Comparison of ENCODE assay signal across 9 mouse cellular contexts in the genomic region with DNA sequence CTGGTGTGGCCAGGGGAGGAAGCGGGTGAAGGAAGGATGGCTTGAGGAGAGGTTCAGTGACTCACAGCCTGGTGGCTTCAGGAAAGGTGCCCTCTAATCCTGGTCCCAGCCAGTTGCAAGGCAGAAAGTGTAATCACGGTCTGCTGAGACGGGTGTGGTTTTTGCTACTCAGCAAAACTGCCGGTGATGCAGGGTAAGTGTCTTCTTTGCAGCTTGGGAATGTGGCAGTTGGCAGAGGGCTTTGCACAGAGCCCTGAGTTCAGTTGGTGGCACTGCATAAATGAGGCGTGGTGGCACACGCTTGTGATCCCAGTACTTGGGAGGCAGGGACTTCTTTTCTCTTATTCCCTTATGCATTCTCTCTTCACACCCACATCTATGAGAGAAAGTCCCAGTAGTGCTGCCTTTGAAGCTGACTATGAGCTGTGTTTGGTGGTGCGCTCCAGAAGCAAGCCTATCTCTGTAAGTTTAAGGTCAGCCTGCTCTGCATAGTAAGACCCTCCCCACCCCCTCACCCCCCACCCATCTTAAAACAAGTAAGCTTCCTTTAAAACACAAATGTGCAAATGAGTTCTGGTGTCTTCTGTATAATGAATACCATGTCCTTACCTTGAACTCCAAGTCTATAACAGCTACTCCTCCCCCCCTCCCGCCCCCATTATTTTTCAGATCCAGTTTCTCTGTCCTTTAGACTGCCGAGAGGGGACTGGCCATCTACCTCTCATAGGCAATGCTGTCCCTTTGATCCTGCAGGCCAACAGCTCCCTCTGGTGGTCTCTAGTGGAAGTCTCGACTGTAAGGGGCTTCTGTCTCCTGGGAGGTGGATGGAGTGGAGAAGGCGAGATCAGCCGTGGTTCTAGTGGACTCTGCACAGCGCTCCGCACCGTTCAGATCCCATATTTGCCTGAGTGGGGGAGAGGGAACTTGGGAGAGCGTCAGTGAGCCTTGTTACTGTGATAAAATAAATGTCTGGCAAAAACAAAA. TPM values are rescaled to one million over a fixed set of nuclear protein-coding genes. Genes with fewer than 3 reads are reported as not detected.
A peak's percentile ranks its signal among the peaks of the same experiment; 100 is the strongest.
DNase-seq lines count a peak whose midpoint lies in the region; ATAC-seq and TF ChIP-seq lines count a peak whose summit lies in the region.
"Had no signal": no experiment of that assay in that cellular context is flagged by ENCODE, and none has a peak within 500 bp of the region (broad histone marks: within the 10 kb centered on the region; RNA-seq: fewer than 3 reads in every experiment).

No protein-coding gene starts in this region.

- H3K4me3 ChIP-seq in MEL (ENCODE audit: control insufficient read depth in 1 of 2, insufficient read depth in 1 of 2, low read depth in 2 of 2, low read length in 2 of 2), result peak overlapping the region; percentile 44 to 54
- no peak overlapping the region for H3K4me3 ChIP-seq in cerebellum, adult 2 months (replicated peaks; ENCODE audit: insufficient read depth, low read depth, low read length)
- no peak overlapping the region for H3K4me3 ChIP-seq in lung, embryonic 16.5 days (ENCODE audit: low read length)
- no peak overlapping the region for H3K4me3 ChIP-seq in thymus, adult 2 months (ENCODE audit: control insufficient read depth, insufficient read depth, low read length)
- H3K4me3 ChIP-seq: limb, embryonic 15.5 days had no signal

- peak; percentile 70 to 95 (median 92) for TF ChIP-seq CTCF in MEL (IDR thresholded peaks at IDR 0.05 in 2 of 3, conservative IDR thresholded peaks at IDR 0.05 in 1 of 3; ENCODE audit: control insufficient read depth in 1 of 3, insufficient read depth in 1 of 3, low read depth in 2 of 3, low read length in 3 of 3, poor library complexity in 1 of 3, severe bottlenecking in 1 of 3)
- peak; percentile 94 for TF ChIP-seq CTCF in cerebellum, adult 2 months (IDR thresholded peaks at IDR 0.05; ENCODE audit: borderline replicate concordance, insufficient read depth, low read depth, low read length)
- TF ChIP-seq CTCF in thymus, adult 2 months (IDR thresholded peaks at IDR 0.05; ENCODE audit: borderline replicate concordance, control insufficient read depth, extremely low read depth, insufficient read depth, low read length, poor library complexity), result peak; percentile 81; the same call in 1 of the 2 replicates

- peak; percentile 88 for DNase-seq in MEL (ENCODE audit: low read depth, low spot score)
- DNase-seq in cerebellum, adult 2 months, result peak; percentile 63 to 80
- peak; percentile 86 for DNase-seq in forelimb bud, embryonic 11.5 days (ENCODE audit: low read depth, low spot score)
- DNase-seq in layer of hippocampus, adult 8-10 months (ENCODE audit: low spot score in 2 of 2), result peak; percentile 75 to 89
- DNase-seq in ovary, postnatal 10 days (ENCODE audit: low spot score), result peak; percentile 69
- DNase-seq in thymus, adult 2 months, result peak; percentile 82

- no peaks in the 10 kb centered on the region for H3K9me3 ChIP-seq in MEL (replicated peaks; ENCODE audit: insufficient read depth, low read length)
- H3K9me3 ChIP-seq in lung, embryonic 16.5 days (ENCODE audit: control insufficient read depth, low read length), result no peaks in the 10 kb centered on the region
- H3K9me3 ChIP-seq: limb, embryonic 15.5 days had no signal

- H3K36me3 ChIP-seq in MEL (ENCODE audit: control insufficient read depth in 1 of 2, insufficient read depth in 2 of 2, low read length in 2 of 2), result no peaks in the 10 kb centered on the region
- no peaks in the 10 kb centered on the region for H3K36me3 ChIP-seq in lung, embryonic 16.5 days (ENCODE audit: control insufficient read depth, insufficient read depth, low read length)
- H3K36me3 ChIP-seq in thymus, adult 2 months (ENCODE audit: control insufficient read depth, insufficient read depth, low read length), result no peaks in the 10 kb centered on the region
- H3K36me3 ChIP-seq: limb, embryonic 15.5 days had no signal

- H3K79me2 ChIP-seq in MEL (ENCODE audit: control insufficient read depth, insufficient read depth, low read length, poor library complexity), result no peaks in the 10 kb centered on the region

- peak overlapping the region; percentile 39 for H3K9ac ChIP-seq in MEL (ENCODE audit: control insufficient read depth, low read depth, low read length, poor library complexity, severe bottlenecking)
- H3K9ac ChIP-seq in lung, embryonic 16.5 days (ENCODE audit: low read length), result no peak overlapping the region
- H3K9ac ChIP-seq: limb, embryonic 15.5 days had no signal

- peak; percentile 90 for TF ChIP-seq RAD21 in MEL (IDR thresholded peaks at IDR 0.05; ENCODE audit: low read depth, low read length)

- peak; percentile 94 to 95 for ATAC-seq in hematopoietic stem cell, adult 5-6 weeks (replicated peaks in 1 of 2; ENCODE audit: insufficient read depth in 1 of 2, low FRiP score in 2 of 2, low TSS enrichment in 1 of 2, low read depth in 1 of 2, poor library complexity in 2 of 2, severe bottlenecking in 2 of 2)
- ATAC-seq in lung, embryonic 16.5 days (ENCODE audit: low read depth), result peak; percentile 86

- WGBS in cerebellum, adult 2 months, result 40% methylated on average over 16 of the region's 16 CpGs
- 35% methylated on average over 16 of the region's 16 CpGs for WGBS in lung, embryonic 16.5 days
- 41% methylated on average over 16 of the region's 16 CpGs for WGBS in thymus, adult 2 months

- TF ChIP-seq EP300 in MEL (IDR thresholded peaks at IDR 0.05; ENCODE audit: low read depth in 1 of 2, low read length in 2 of 2), result no peak

- no peak overlapping the region for H3K4me2 ChIP-seq in lung, embryonic 16.5 days (ENCODE audit: low read depth, low read length)
- H3K4me2 ChIP-seq: limb, embryonic 15.5 days had no signal

- no peaks in the 10 kb centered on the region for H3K27me3 ChIP-seq in MEL (ENCODE audit: control insufficient read depth in 1 of 2, insufficient read depth in 2 of 2, low read length in 2 of 2)
- H3K27me3 ChIP-seq in cerebellum, adult 2 months (ENCODE audit: control insufficient read depth, insufficient read depth, low read length), result no peaks in the 10 kb centered on the region
- H3K27me3 ChIP-seq in lung, embryonic 16.5 days (ENCODE audit: control insufficient read depth, insufficient read depth, low read depth, low read length), result no peaks in the 10 kb centered on the region
- no peaks in the 10 kb centered on the region for H3K27me3 ChIP-seq in thymus, adult 2 months (ENCODE audit: control insufficient read depth, insufficient read depth, low read length)

- peaks cover 0 to 4% of the 10 kb centered on the region in 2 experiments; a peak in 1 of 4 replicates for H3K4me1 ChIP-seq in MEL (ENCODE audit: control insufficient read depth in 1 of 2, insufficient read depth in 2 of 2, low read length in 2 of 2)
- no peaks in the 10 kb centered on the region for H3K4me1 ChIP-seq in cerebellum, adult 2 months (ENCODE audit: control insufficient read depth, insufficient read depth, low read length)
- no peaks in the 10 kb centered on the region for H3K4me1 ChIP-seq in lung, embryonic 16.5 days (replicated peaks; ENCODE audit: control insufficient read depth, insufficient read depth, low read length)
- no peaks in the 10 kb centered on the region for H3K4me1 ChIP-seq in thymus, adult 2 months (replicated peaks; ENCODE audit: control insufficient read depth, insufficient read depth, low read length)
- H3K4me1 ChIP-seq: limb, embryonic 15.5 days had no signal

- no peak for TF ChIP-seq POLR2A in MEL (IDR thresholded peaks at IDR 0.05; ENCODE audit: control insufficient read depth in 1 of 2, insufficient read depth in 1 of 2, low read depth in 1 of 2, low read length in 2 of 2, poor library complexity in 1 of 2)
- no peak for TF ChIP-seq POLR2A in cerebellum, adult 2 months (IDR thresholded peaks at IDR 0.05; ENCODE audit: borderline replicate concordance, insufficient read depth, low read length)
- no peak for TF ChIP-seq POLR2A in thymus, adult 2 months (IDR thresholded peaks at IDR 0.05; ENCODE audit: control insufficient read depth, extremely low read depth, insufficient read depth, low read length, poor library complexity)

- H3K27ac ChIP-seq in MEL (ENCODE audit: control insufficient read depth, low read depth, low read length), result no peak overlapping the region
- H3K27ac ChIP-seq in cerebellum, adult 2 months (ENCODE audit: insufficient read depth, low read length), result no peak overlapping the region
- no peak overlapping the region for H3K27ac ChIP-seq in lung, embryonic 16.5 days (ENCODE audit: low read length)
- H3K27ac ChIP-seq in thymus, adult 2 months (ENCODE audit: control insufficient read depth, insufficient read depth, low read length), result no peak overlapping the region
- H3K27ac ChIP-seq: limb, embryonic 15.5 days had no signal

TF ChIP-seq in MEL, 35 proteins besides CTCF, POLR2A, EP300 and RAD21 (continues in another document):
- TF ChIP-seq SMC3 (IDR thresholded peaks at IDR 0.05; ENCODE audit: low read depth, low read length) (peak; percentile 94), ZC3H11A (IDR thresholded peaks at IDR 0.05; ENCODE audit: low read depth, low read length) (peak; percentile 94), HCFC1 (IDR thresholded peaks at IDR 0.05; ENCODE audit: low read depth, low read length) (no peak)

RNA-seq across cellular contexts. Expression of a gene that starts 11.2 kb away (rescaled TPM):
- 81.2 and 88.2 TPM in 2 replicates for total RNA-seq in MEL (2012; rRNA removed)
- polyA plus RNA-seq in MEL (2012; ENCODE audit: insufficient read depth in 1 of 2, insufficient read length in 2 of 2, low read depth in 1 of 2, low replicate concordance in 2 of 2, missing spikeins in 1 of 2), result 100 to 1,000 TPM; 127 to 158 TPM
- 1.2 TPM in 2 replicates for polyA plus RNA-seq in cerebellum, adult 2 months (2012; rRNA removed)
- total RNA-seq in hematopoietic stem cell, adult 5-6 weeks (2017), result 61.3 and 69.3 TPM in 2 replicates
- total RNA-seq in layer of hippocampus, adult 8-10 months (2022), result 1 to 10 TPM; 1.3 to 2.2 (median 1.4) TPM
- 196 and 207 TPM in 2 replicates for polyA plus RNA-seq in lung, embryonic 16.5 days (2015; fragmentation: Nextera tagmentation; extraction: Ambion mirVana)
- 77.4 and 166 TPM in 2 replicates for polyA plus RNA-seq in thymus, adult 2 months (2012; rRNA removed)

RNA-seq across cellular contexts. Expression of a gene that starts 15.2 kb away (rescaled TPM):
- total RNA-seq in MEL (2012; rRNA removed), result not detected in 2 replicates
- polyA plus RNA-seq in MEL (2012; ENCODE audit: insufficient read depth in 1 of 2, insufficient read length in 2 of 2, low read depth in 1 of 2, low replicate concordance in 2 of 2, missing spikeins in 1 of 2), result not detected
- 6.0 and 6.2 TPM in 2 replicates for polyA plus RNA-seq in cerebellum, adult 2 months (2012; rRNA removed)
- not detected in 2 replicates for total RNA-seq in hematopoietic stem cell, adult 5-6 weeks (2017)
- 10 to 100 TPM; 13.5 to 35.1 (median 25.8) TPM for total RNA-seq in layer of hippocampus, adult 8-10 months (2022)
- 1.6 and 2.4 TPM in 2 replicates for polyA plus RNA-seq in lung, embryonic 16.5 days (2015; fragmentation: Nextera tagmentation; extraction: Ambion mirVana)
- polyA plus RNA-seq in thymus, adult 2 months (2012; rRNA removed), result 1.6 and 3.4 TPM in 2 replicates

RNA-seq across cellular contexts. Expression of a gene that starts 45.7 kb away (rescaled TPM):
- total RNA-seq in MEL (2012; rRNA removed), result 1.8 and 2.4 TPM in 2 replicates
- 1 to 10 TPM in 1 of 2 experiments, not detected in 1; 7.2 TPM for polyA plus RNA-seq in MEL (2012; ENCODE audit: insufficient read depth in 1 of 2, insufficient read length in 2 of 2, low read depth in 1 of 2, low replicate concordance in 2 of 2, missing spikeins in 1 of 2)
- polyA plus RNA-seq in cerebellum, adult 2 months (2012; rRNA removed), result 4.8 and 4.9 TPM in 2 replicates
- total RNA-seq in hematopoietic stem cell, adult 5-6 weeks (2017), result 20.9 and 30.6 TPM in 2 replicates
- total RNA-seq in layer of hippocampus, adult 8-10 months (2022), result 1 to 10 TPM; 4.5 to 5.6 (median 5.2) TPM
- polyA plus RNA-seq in lung, embryonic 16.5 days (2015; fragmentation: Nextera tagmentation; extraction: Ambion mirVana), result 15.7 and 15.8 TPM in 2 replicates
- 4.9 and 6.5 TPM in 2 replicates for polyA plus RNA-seq in thymus, adult 2 months (2012; rRNA removed)

Comparison
In these comparisons a context has a peak if more than half of its experiments do, and no peak if none do; other contexts are left out.
1. H3K4me3 ChIP-seq: peak in MEL (2 of 2); none in cerebellum, adult 2 months (single experiment), lung, embryonic 16.5 days (single experiment) and thymus, adult 2 months (single experiment).
2. RNA of a gene that starts 11.2 kb away (polyA plus RNA-seq): 196 to 207 TPM in lung, embryonic 16.5 days, 127 to 158 TPM in MEL and 77.4 to 166 TPM in thymus, adult 2 months; 1.2 TPM in cerebellum, adult 2 months; every median in the first group is over 10 times any median in the second.
3. Peak in every context shown above with its lines, with median percentiles within 50 percentile points of each other: DNase-seq and CTCF ChIP-seq.